Mouse (Mus musculus) G1E (cell line): Measurements from ENCODE around the gene Msx2.

Source experiments
- CTCF ChIP-seq: IDR thresholded peaks from 2 replicates; pipeline ENCODE4 v1.5.1; 2012; ENCODE audit warnings: low read depth, low read length, inconsistent platforms, mixed read lengths
- GATA1 ChIP-seq: IDR thresholded peaks from 2 replicates; pipeline ENCODE4 v1.6.1; 2012; ENCODE audit warnings: borderline replicate concordance, low read length, inconsistent platforms, mixed read lengths
- POLR2AphosphoS5 ChIP-seq: IDR thresholded peaks from 2 replicates; pipeline ENCODE4 v1.6.1; 2012; ENCODE audit warnings: low read depth, low read length, inconsistent platforms; ENCODE audit not compliant: insufficient replicate concordance

- TF ChIP-seq CTCF = no peak
- no peak for TF ChIP-seq GATA1
- TF ChIP-seq POLR2AphosphoS5 = no peak
These were observed 47.6 kb upstream of the Msx2 start for GRCm38 (mm10) chr13:53520343-53520937.
